Mouse (Mus musculus) CH12.LX (cell line): ENCODE results near the gene Reep1. TPM values are rescaled to one million over a fixed set of nuclear protein-coding genes. Genes with fewer than 3 reads are reported as not detected.
"Not testable (repeated sequence)": the region's sequence is repeated elsewhere in the genome, so short reads cannot be mapped to it uniquely, and the experiment has no call there.

ENCODE experiments used
- DNase-seq: peaks from one replicate; pipeline ENCODE4 v3.0.0-alpha.2; 2013; ENCODE audit errors: extremely low read depth
- H3K27ac ChIP-seq: 2 replicates; pipeline ENCODE4 v1.5.1; 2012; ENCODE audit warnings: low read depth, mild to moderate bottlenecking, control low read depth, moderate library complexity; ENCODE audit not compliant: insufficient read depth
- H3K27me3 ChIP-seq: replicated peaks from 2 replicates; pipeline ENCODE3; 2012; ENCODE audit warnings: inconsistent platforms
- H3K36me3 ChIP-seq, 2 experiments: replicated peaks in 1 of 2; 2 replicates each; pipeline versions ENCODE3 to v1.6.1; 2012; ENCODE audit warnings: inconsistent platforms in 1 of 2, low read length in 1 of 2, mild to moderate bottlenecking in 1 of 2, mixed read lengths in 1 of 2, moderate library complexity in 1 of 2; ENCODE audit not compliant: control insufficient read depth in 1 of 2, insufficient read depth in 1 of 2
- H3K4me1 ChIP-seq, 2 experiments: 2 replicates each; pipeline ENCODE4 v1.6.1; 2012; ENCODE audit warnings: inconsistent platforms in 1 of 2, moderate library complexity in 1 of 2; ENCODE audit not compliant: insufficient read depth in 2 of 2, control insufficient read depth in 1 of 2
- H3K4me2 ChIP-seq: 2 replicates; pipeline ENCODE4 v1.6.1; 2012; ENCODE audit warnings: low read depth, mild to moderate bottlenecking, control low read depth; ENCODE audit not compliant: poor library complexity, insufficient read depth, severe bottlenecking
- H3K4me3 ChIP-seq, 3 experiments: fragments of 150-350 bp in 1 of 3; sonication (generic) in 1 of 3; replicated peaks in 1 of 3; 2 replicates each; pipeline versions ENCODE3 to v1.5.1; 2011 to 2012; ENCODE audit warnings: low read depth in 2 of 3, low read length in 2 of 3, mild to moderate bottlenecking in 2 of 3, moderate library complexity in 2 of 3, control low read depth in 1 of 3, improper control_type of control experiment in 1 of 3, inconsistent platforms in 1 of 3, mixed read lengths in 1 of 3; ENCODE audit not compliant: poor library complexity in 1 of 3
- H3K79me2 ChIP-seq: replicated peaks from 2 replicates; pipeline ENCODE4 v1.6.1; 2012; ENCODE audit warnings: mild to moderate bottlenecking, moderate library complexity; ENCODE audit not compliant: control insufficient read depth, poor library complexity, insufficient read depth, severe bottlenecking; ENCODE audit errors: extremely low read depth
- H3K9ac ChIP-seq: 2 replicates; pipeline ENCODE4 v1.6.1; 2012; ENCODE audit warnings: low read depth, mild to moderate bottlenecking, control low read depth, moderate library complexity; ENCODE audit not compliant: insufficient read depth
- H3K9me3 ChIP-seq: replicated peaks from 2 replicates; pipeline ENCODE3; 2012; ENCODE audit warnings: low read length, inconsistent platforms, mixed read lengths
- RCOR1 ChIP-seq: conservative IDR thresholded peaks from 2 replicates; pipeline ENCODE4 v1.6.1; 2012; ENCODE audit warnings: low read depth, mild to moderate bottlenecking, inconsistent platforms, low read length, improper control_type of control experiment
- dilution Hi-C: fragments of 300-500 bp; cut with MboI; formaldehyde crosslinking; loops from 2 replicates; pipeline ENCODE4 v1.14.3; 2020; ENCODE audit warnings: low sequenced_read_pairs; ENCODE audit not compliant: extremely low pct_unique_long_range_greater_than_20kb, extremely low pct_ligation_motif_present
- in situ Hi-C: fragments of 300-500 bp; cut with MboI; formaldehyde crosslinking; loops from 3 replicates; pipeline ENCODE4 v1.14.3; 2019; ENCODE audit warnings: low sequenced_read_pairs, low pct_ligation_motif_present, low pct_unique_long_range_greater_than_20kb, mixed read lengths
- polyA plus RNA-seq: library from polyadenylated mRNA; unstranded; fragments of >175 nt; gene quantifications from 2 replicates; pipeline ENCODE4 v1.2.1, GENCODE M21; 2012; ENCODE audit warnings: low read depth; ENCODE audit not compliant: insufficient read length
- total RNA-seq, 2 experiments: library from RNA; depleted of rRNA; stranded (reverse); fragments of 300-350 nt in 1 of 2; fragments of >200 nt in 1 of 2; gene quantifications; 2 replicates each; pipeline ENCODE4 v1.2.3; 2012 to 2014

Gene Reep1
- total and polyA plus RNA-seq, 3 experiments: 0.33 to 1.3 (median 1.2) TPM

GRCm38 (mm10) chr6:71840597-71841290 lies 133.4 kb downstream of the Reep1 start:
- in situ Hi-C loops (no loop called here), dilution Hi-C loops (no loop called here)
- no peak overlapping the region for H3K9ac ChIP-seq

DNA sequence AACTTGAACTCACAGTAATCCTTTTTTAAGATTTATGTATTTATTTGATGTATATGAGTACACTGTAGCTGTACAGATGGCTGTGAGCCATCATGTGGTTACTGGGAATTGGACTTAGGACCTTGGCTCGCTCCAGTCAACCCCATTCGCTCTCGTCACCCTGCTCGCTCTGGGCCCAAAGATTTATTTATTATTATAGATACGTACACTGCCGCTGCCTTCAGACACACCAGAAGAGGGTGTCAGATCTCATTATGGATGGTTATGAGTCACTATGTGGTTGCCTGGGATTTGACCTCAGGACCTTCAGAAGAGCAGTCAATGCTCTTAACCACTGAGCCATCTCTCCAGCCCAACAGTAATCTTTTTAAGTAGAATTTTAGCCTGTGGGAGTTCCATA lies 139.5 kb downstream of the Reep1 start:
- in situ Hi-C loops: not testable (repeated sequence)

More at GRCm38 (mm10) chr6:71840597-71841290, 133.4 kb downstream of the Reep1 start:
- H3K36me3 ChIP-seq: peaks cover 0 to 51% of the 10 kb centered on the region in 2 experiments
- no peak for DNase-seq
- no peaks in the 10 kb centered on the region for H3K9me3 ChIP-seq
- no peak overlapping the region for H3K4me2 ChIP-seq
- peaks cover 40% of the 10 kb centered on the region for H3K79me2 ChIP-seq
- H3K4me3 ChIP-seq: no peak overlapping the region
- H3K4me1 ChIP-seq: no peaks in the 10 kb centered on the region; a peak in 1 of 4 replicates
- no peak for TF ChIP-seq RCOR1
- no peak overlapping the region for H3K27ac ChIP-seq
- no peaks in the 10 kb centered on the region for H3K27me3 ChIP-seq

More for the DNA sequence above, 139.5 kb downstream of the Reep1 start:
- H3K27ac ChIP-seq, dilution Hi-C loops, H3K27me3 ChIP-seq, H3K9me3 ChIP-seq, DNase-seq, H3K9ac ChIP-seq, H3K4me2 ChIP-seq, H3K4me1 ChIP-seq, H3K4me3 ChIP-seq: not testable (repeated sequence)
- Histone ChIP-seq H3K36me3 (peaks cover 14 to 61% of the 10 kb centered on the region in 2 experiments), H3K79me2 (peaks cover 15% of the 10 kb centered on the region; the same call in 1 of the 2 replicates)

Other genes starting within 250 kb of the Reep1 start
- 3.5 and 4.2 TPM in 2 replicates for gene Rnf103, start 213.7 kb upstream of the Reep1 start, total RNA-seq (2012; rRNA removed)
- gene Rnf103, start 213.7 kb upstream of the Reep1 start, total RNA-seq (2014; rRNA removed): 7.0 and 7.9 TPM in 2 replicates
- gene Rnf103, start 213.7 kb upstream of the Reep1 start, polyA plus RNA-seq: 5.7 and 6.0 TPM in 2 replicates
- gene Chmp3, start 163.8 kb upstream of the Reep1 start, total RNA-seq (2012; rRNA removed): 27.8 and 30.3 TPM in 2 replicates
- 44.7 and 53.8 TPM in 2 replicates for gene Chmp3, start 163.8 kb upstream of the Reep1 start, total RNA-seq (2014; rRNA removed)
- 68.1 and 76.5 TPM in 2 replicates for gene Chmp3, start 163.8 kb upstream of the Reep1 start, polyA plus RNA-seq
- 12.9 and 22.5 TPM in 2 replicates for gene Kdm3a, start 74.6 kb upstream of the Reep1 start, total RNA-seq (2012; rRNA removed)
- 38.1 and 43.5 TPM in 2 replicates for gene Kdm3a, start 74.6 kb upstream of the Reep1 start, total RNA-seq (2014; rRNA removed)
- 12.3 and 14.7 TPM in 2 replicates for gene Kdm3a, start 74.6 kb upstream of the Reep1 start, polyA plus RNA-seq
- gene Mrpl35, start 119.4 kb downstream of the Reep1 start, total RNA-seq (2012; rRNA removed): 35.8 and 36.3 TPM in 2 replicates
- gene Mrpl35, start 119.4 kb downstream of the Reep1 start, total RNA-seq (2014; rRNA removed): 54.2 and 70.2 TPM in 2 replicates
- 82.7 and 85.1 TPM in 2 replicates for gene Mrpl35, start 119.4 kb downstream of the Reep1 start, polyA plus RNA-seq
- gene Immt, start 123.8 kb downstream of the Reep1 start, total RNA-seq (2012; rRNA removed): 97.5 and 126 TPM in 2 replicates
- gene Immt, start 123.8 kb downstream of the Reep1 start, total RNA-seq (2014; rRNA removed): 156 and 161 TPM in 2 replicates
- gene Immt, start 123.8 kb downstream of the Reep1 start, polyA plus RNA-seq: 146 and 156 TPM in 2 replicates
- gene Ptcd3, start 201.2 kb downstream of the Reep1 start, total RNA-seq (2012; rRNA removed): 76.6 and 92.3 TPM in 2 replicates
- gene Ptcd3, start 201.2 kb downstream of the Reep1 start, total RNA-seq (2014; rRNA removed): 169 and 187 TPM in 2 replicates
- gene Ptcd3, start 201.2 kb downstream of the Reep1 start, polyA plus RNA-seq: 109 and 110 TPM in 2 replicates
- 73.7 and 77.6 TPM in 2 replicates for gene Polr1a, start 201.5 kb downstream of the Reep1 start, total RNA-seq (2012; rRNA removed)
- 50.2 and 57.3 TPM in 2 replicates for gene Polr1a, start 201.5 kb downstream of the Reep1 start, total RNA-seq (2014; rRNA removed)
- gene Polr1a, start 201.5 kb downstream of the Reep1 start, polyA plus RNA-seq: 126 and 132 TPM in 2 replicates